Mouse (Mus musculus): ENCODE measurements around the gene Spc24.

Gene Spc24

GRCm38 (mm10) chr9:21748491-21748890 is 11.6 kb downstream of the Spc24 start:
- peak; percentile 60 to 71 for DNase-seq

- DNase-seq, result peak; percentile 93 to 96
Measured at GRCm38 (mm10) chr9:21748033-21748432, 12.1 kb downstream of the Spc24 start.

DNA sequence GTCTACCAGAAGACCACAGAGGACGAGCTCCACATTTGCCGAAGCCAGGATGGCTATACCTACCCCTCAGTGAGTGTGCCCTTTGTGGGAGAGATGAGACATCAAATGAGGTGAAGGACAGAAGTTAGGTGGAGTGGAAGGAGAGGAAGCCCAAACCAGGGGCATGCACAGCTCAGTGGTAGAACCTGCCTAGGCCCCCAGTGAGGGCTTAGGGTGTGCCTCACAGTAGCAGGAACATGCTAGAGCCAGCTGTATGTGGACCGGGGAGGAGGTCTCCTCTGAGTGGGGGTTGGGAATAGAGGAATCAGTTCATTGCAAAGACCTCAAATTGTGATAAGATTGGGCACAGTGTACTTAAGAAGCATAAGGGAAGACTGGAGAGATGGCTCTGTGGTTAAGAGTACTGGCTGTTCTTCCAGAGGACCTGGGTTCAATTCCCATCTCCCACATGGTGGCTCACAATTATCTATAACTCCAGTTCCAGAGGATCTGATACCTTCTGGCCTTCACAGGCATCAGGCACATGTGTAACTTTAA is 12.8 kb downstream of the Spc24 start:
- no peak for DNase-seq

DNA sequence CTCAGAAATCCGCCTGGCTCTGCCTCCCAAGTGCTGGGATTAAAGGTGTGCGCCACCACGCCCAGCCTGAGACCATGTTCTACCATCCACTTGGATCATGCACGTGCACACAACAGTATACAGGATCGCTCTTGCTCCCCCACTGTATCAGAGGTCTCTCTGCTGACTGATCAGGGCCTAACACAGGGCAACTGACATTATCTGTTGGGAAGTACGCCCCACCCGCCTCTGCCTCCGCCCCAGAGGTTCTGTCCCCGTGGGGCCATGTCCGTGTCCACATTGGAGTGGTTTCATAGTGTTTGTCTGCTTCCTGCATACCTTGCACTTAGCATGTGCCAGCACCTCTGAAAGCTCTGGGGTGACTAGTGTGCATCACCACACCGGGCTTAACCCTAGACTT is 18.6 kb downstream of the Spc24 start:
- DNase-seq, result no peak

GRCm38 (mm10) chr9:21740427-21740826 is 19.7 kb downstream of the Spc24 start:
- no peak for DNase-seq

DNA sequence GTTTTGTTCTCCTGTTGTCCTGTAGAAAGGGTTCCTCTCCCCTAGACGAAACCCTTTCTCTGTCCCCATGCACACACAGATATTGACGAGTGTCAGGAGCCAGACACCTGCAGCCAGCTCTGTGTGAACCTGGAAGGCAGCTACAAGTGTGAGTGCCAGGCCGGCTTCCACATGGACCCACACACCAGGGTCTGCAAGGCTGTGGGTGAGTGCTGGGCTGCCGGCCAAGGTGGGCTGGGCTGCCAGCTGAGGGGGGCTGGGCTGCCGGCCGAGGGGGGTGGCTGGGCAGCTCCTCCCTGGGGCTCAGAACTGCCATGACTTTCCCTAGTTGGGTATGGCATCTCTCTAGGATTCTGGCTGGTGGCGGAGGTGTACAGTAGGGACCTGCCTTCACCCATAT is 21.3 kb downstream of the Spc24 start:
- DNase-seq, result peak; percentile 46 to 63

- DNase-seq, result no peak
Measured at GRCm38 (mm10) chr9:21737188-21737587, 22.9 kb downstream of the Spc24 start.

DNA sequence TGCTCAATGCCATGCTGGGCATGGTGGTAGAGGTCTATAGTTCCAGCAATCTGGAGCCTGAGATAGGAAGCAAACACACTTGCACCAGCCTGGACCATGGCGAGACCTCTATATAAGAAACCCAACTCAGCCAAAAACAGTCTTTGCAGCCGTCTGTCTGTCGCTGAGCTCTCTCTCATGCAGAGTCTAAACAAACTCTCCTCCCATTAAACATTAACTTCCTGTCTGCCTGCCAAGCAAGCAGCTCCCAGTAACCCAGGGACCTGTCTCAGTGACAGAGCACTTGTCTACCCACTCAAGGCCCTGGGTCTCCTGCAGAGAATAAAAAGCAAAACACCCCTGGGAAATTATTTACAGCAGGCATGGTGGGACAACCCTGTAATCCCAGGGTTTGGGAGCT is 23.5 kb downstream of the Spc24 start:
- no peak for DNase-seq

- DNase-seq, result no peak
Measured at GRCm38 (mm10) chr9:21735126-21735525, 25.0 kb downstream of the Spc24 start.

- no peak for DNase-seq
Measured at GRCm38 (mm10) chr9:21733989-21734388, 26.1 kb downstream of the Spc24 start.

- DNase-seq, result no peak
Measured at GRCm38 (mm10) chr9:21733446-21733845, 26.7 kb downstream of the Spc24 start.

DNA sequence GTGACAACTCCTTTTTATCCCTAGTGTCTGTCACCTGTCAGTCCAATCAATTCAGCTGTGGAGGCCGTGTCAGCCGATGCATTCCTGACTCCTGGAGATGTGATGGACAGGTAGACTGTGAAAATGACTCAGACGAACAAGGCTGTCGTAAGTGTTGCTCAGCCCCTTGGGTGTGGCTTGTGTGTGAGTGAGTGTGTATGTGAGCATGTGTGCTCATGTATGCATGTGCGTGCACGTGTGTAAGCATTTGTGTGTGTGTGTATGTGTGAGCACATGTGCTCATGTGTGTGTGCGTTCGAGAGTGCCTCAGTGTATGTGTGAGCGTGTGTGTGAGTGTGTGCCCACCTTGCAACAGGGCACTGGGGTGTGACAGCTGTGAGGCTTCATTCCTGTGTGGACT is 27.8 kb downstream of the Spc24 start:
- no peak for DNase-seq

DNA sequence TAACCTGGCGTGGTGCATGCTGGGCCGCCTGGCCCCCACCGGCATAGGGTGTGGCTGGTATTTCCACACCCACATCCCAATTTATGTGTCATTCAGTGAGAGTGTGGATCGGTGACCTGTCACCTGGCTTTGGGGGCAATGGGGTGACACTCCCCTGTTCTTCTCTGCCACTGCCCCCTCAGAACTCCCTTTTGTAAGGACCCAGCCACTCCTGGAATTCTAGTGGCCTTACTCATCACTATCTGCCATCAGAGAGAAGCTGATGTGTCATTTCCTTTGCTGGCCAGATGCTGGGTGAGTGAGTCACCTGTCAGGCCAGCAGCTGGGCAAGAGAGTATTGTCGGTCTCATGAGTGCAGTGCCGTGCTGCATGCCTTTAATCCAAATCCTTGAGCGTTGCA is 30.8 kb downstream of the Spc24 start:
- no peak for DNase-seq

DNA sequence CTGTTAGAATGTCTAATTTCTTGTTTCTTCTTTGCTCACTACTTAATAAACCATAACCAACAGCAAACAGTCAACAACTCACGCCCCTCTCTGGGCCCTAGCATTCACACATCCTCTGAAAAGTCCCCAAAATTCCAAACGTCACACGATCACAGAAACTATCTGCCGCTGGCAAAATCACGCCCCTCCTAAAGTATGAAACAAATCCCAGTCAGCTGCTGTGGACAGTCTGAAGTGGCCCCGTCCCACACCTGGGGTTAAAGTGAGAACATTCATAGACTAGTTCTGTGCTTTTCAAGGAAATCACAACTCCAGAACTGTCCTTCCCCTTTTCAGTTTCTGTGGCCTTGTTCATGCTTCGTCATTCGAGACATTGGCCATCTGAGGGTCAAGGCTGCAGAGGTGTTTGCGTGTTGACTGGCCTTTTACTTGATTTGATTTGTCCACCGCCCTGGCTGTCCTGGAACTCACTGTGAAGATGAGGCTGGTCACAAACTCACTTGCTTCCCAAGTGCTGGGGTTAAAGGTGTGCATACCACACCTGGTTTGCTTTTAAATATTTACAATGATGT is 31.8 kb downstream of the Spc24 start:
- no peak for DNase-seq

DNA sequence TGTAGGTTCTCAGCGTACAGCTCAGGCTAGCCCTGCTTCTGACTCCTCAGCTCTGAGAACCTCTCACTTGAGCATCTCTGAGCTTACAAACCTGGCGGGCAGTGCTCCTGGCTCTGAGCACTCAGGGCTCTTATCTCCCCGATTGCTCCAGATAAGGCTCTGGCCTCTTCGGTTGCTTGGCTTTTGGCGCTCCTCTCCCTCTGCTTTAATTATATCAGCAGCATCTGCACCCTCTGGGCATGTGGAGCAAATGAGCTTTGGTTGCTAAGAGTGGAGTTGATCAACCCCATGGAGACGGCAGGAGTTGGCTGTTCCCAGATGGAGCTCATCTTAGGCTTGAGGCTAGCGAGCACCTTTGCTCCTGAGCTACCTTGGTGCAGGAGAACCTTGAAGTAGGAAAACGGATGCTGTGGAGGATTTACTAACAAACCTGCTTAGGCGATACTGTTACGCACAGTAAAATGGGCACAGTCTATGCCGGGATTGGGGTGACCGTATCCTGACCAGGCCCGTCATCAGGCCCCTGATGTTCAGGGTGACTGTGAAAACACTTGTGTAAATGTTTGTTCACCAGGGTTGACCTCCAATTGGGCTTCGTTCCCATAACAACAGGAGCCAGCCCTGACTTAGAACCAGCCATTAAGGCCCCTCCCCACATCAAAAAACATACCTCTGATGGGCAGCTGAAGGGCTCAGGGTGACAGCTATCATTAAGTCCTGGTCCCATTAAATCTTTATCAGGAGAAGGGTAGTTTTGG is 33.7 kb downstream of the Spc24 start:
- DNase-seq, result peak in 1 of 2 experiments; percentile 29

DNA sequence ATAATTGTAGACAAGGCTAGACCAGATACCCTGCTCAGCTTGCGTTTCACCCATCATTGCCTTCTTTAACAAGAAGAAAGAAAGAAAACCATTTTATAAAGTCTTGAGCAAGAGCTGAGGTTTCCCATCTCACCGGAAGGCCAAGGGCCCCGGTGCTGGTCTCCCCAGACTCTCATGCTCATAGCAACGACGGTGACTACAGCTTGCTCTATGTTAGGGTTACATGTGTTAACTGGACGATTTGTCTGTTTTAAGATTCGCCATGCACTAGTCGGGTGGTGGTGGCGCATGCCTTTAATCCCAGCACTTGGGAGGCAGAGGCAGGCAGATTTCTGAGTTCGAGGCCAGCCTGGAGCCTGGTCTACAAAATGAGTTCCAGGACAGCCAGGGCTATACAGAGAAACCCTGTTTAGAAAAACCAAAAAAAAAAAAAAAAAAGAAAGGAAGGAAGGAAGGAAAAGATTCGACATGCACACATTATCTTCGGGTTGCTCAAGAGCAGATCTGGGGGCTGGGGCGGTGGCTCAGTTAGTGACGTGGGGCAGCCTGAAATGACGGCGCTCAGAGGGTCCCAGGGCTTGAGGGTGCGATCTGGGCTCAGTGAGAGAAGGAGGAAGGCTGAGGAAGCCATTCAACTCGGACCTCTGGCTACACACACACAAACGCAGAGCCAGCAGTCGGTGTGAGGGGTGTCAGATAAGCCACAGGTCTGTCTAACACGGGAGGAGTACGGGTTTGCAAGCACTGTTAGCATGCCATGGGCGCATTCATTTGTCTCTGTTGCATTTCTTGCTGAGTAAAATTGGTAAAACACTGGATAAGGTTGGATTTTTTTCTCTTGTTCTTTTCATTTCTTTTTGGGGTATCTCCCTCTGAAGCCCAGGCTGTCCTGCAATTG is 34.6 kb downstream of the Spc24 start:
- no peak for DNase-seq

DNA sequence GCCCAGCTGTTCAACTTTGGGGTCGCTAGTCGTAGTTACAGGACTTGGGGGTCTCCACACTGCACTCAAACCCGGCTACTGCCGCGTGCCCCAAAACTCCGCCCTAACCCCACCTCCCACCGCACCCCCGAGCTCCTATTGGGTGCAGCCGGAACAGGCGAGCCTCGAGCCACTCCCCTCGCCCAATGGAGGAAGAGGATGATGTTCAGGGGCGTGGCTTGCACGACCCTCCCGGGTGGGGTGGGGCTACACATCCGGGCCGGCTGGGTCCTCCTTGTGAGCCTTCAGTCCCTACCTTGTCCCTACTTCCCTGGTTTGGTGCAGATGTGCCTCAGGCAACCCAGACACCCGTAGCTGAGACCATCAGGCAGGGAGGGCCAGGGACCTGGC is 36.0 kb downstream of the Spc24 start:
- peak; percentile 90 to 93 for DNase-seq

DNA sequence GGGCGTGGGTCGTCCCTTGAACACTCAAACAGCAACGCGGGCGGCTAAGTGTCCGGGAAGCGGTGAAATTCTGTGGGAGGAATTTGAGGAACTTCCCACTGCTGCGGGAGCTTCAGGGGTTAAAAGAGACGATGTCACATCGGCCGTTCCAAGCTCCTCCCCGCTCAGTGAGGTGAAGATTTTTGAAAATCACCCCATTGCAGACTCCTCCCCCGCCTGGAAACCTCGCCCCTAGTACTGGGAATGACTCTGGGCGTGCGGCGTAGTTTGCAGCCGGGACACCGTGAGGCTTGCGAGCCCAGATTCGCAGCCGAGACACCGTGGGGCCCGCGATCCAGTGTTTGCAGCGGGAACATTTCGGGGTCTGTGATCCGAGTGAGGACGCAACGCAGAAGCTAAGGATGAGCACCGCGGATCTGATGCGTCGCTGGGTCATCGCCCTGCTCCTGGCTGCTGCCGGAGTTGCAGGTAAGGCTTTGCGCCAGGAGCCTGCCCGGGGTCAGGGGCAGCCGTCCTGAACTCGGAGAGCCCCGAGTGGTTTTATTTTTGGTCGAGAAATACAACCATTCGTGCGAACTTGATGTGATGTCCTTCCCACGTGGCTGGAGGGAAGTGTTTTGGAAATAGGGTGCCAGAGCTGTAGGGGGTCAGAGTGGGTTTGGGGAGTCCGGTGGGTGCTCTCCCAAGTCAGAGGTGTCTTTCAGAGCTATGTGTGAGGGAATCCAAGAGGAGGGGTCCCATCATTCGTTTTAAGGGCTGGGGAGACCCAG is 36.5 kb downstream of the Spc24 start, which contains the start of gene Ldlr:
TSS of gene Ldlr (plus strand) at position 107 of the 770 bp plus-strand sequence.
- DNase-seq, result peak; percentile 85 to 87

DNA sequence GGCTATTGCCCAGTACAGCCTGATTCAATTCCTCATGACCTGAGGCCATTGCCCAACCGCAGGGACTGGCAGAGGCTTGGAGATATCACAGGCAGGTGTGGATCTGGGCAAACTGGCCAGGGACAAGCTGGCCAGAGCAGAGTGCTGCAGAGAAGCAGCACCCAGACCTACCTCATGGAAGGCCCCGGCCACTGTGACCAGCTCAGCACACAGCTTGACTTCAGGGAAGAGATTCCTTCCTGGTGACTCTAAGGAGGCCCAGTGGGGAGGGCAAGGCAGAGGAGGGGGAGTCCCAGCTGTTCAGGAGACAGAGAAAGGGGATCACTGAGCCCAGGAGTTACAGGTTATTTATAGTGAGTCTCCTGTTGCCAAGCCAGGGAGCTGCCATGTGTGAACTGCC is 39.1 kb downstream of the Spc24 start:
- DNase-seq, result no peak

DNA sequence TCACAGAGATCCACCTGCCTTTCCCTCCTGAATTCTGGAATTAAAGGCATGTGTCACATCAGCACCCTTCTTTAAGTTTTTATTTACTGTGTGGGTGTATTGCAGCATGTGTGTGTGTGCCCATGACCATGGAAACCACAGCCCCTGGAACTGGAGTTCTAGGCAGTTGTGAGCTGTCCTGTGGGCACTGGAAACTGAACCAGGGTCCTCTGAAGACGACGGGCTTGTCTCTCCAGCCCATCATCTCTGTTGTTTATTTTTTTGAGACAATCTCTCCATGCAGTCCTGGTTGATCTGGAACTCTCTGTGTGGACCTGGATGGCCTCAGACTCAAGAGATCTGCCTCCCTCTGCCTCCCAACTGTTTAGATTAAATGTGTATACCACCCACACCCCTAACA is 43.1 kb downstream of the Spc24 start:
- no peak for DNase-seq

DNA sequence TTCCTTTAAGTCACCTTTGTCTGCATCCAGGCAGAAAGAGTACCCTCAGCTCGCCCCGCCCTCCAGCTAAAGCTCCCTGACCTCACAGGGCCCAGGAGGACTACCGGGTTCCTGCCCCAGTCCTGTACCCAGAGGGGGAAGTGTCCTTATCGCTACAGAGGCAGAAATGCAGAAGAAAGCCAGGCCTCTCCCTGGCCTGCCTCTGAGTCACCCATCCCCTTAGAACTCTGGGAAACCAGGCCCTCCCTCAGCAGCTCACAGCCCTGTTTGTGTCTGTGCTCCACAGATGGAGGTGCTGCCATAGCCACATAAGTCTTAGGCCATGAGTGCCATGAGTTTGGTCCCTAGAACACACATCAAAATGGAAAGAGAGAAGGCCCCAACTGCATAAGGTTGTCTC is 44.8 kb downstream of the Spc24 start:
- no peak for DNase-seq

GRCm38 (mm10) chr9:21709340-21709739 is 50.8 kb downstream of the Spc24 start:
- DNase-seq, result peak in 1 of 2 experiments; percentile 53

All from cerebellum, postnatal 25 days (tissue).